Mouse (Mus musculus) hindbrain, embryonic 14.5 days (tissue): Measurements from ENCODE around the gene Polr1a. TPM values are rescaled to one million over a fixed set of nuclear protein-coding genes. Genes with fewer than 3 reads are reported as not detected.

ENCODE experiments used
- ATAC-seq: fragments of 200-750 bp; cut with Nextera tagmentation; 2 replicates; pipeline ENCODE4 v1.8.0; 2017; ENCODE audit warnings: moderate number of reproducible peaks, mild to moderate bottlenecking, moderate TSS enrichment, moderate library complexity; ENCODE audit not compliant: low FRiP score
- DNase-seq: peaks from one replicate; pipeline ENCODE4 v3.0.0-alpha.2; 2015; ENCODE audit warnings: low spot score
- H3K27ac ChIP-seq: fragments of 300-500 bp; sonication (generic); 2 replicates; pipeline ENCODE4 v1.5.1; 2014; ENCODE audit warnings: mild to moderate bottlenecking, moderate library complexity
- H3K27me3 ChIP-seq: fragments of 300-500 bp; sonication (generic); 2 replicates; pipeline ENCODE4 v1.6.1; 2014; ENCODE audit warnings: mild to moderate bottlenecking, low read length, mixed read lengths; ENCODE audit not compliant: control insufficient read depth, insufficient read depth
- H3K36me3 ChIP-seq: fragments of 300-500 bp; sonication (generic); replicated peaks from 2 replicates; pipeline ENCODE4 v1.6.1; 2014; ENCODE audit not compliant: control insufficient read depth, insufficient read depth
- H3K4me1 ChIP-seq: fragments of 300-500 bp; sonication (generic); replicated peaks from 2 replicates; pipeline ENCODE4 v1.6.1; 2014; ENCODE audit warnings: antibody characterized with exemption, low read length, mixed read lengths; ENCODE audit not compliant: control insufficient read depth, insufficient read depth
- H3K4me2 ChIP-seq: fragments of 300-500 bp; sonication (generic); replicated peaks from 2 replicates; pipeline ENCODE4 v1.6.1; 2014; ENCODE audit warnings: mild to moderate bottlenecking, moderate library complexity
- H3K4me3 ChIP-seq: fragments of 300-500 bp; sonication (generic); replicated peaks from 2 replicates; pipeline ENCODE4 v1.5.1; 2014; ENCODE audit warnings: mild to moderate bottlenecking, low read length
- H3K9ac ChIP-seq: fragments of 300-500 bp; sonication (generic); 2 replicates; pipeline ENCODE4 v1.6.1; 2014
- H3K9me3 ChIP-seq: fragments of 300-500 bp; sonication (generic); 2 replicates; pipeline ENCODE4 v1.6.1; 2016; ENCODE audit warnings: low read length; ENCODE audit not compliant: control insufficient read depth
- WGBS: fragments of 180-500 bp; shearing (Covaris S2); extraction: QIAGEN DNeasy Blood & Tissue Kit; methylation state at CpG from one replicate; pipeline ENCODE4 v1.1.7; 2014; 5-methylcytosine and 5-hydroxymethylcytosine counted together
- polyA plus RNA-seq: library from polyadenylated mRNA; unstranded; fragments of >200 nt; fragmentation: Nextera tagmentation; extraction: Ambion mirVana; gene quantifications from 2 replicates; pipeline ENCODE4 v1.2.1, GENCODE M21; 2014

The Polr1a gene
- polyA plus RNA-seq, 1 experiment from 2014 or later: 18.1 TPM

GRCm38 (mm10) chr6:71987546-71988248 is 78.8 kb downstream of the Polr1a start:
- Histone ChIP-seq H3K4me1 (peaks cover 11% of the 10 kb centered on the region; the same call in 1 of the 2 replicates), H3K4me3 (no peak overlapping the region), H3K27ac (no peak overlapping the region), H3K27me3 (no peaks in the 10 kb centered on the region), H3K4me2 (no peak overlapping the region), H3K36me3 (no peaks in the 10 kb centered on the region), H3K9ac (no peak overlapping the region), H3K9me3 (no peaks in the 10 kb centered on the region)
- DNase-seq: no peak
- ATAC-seq: no peak
- 82% methylated on average over 7 of the region's 7 CpGs for WGBS

DNA sequence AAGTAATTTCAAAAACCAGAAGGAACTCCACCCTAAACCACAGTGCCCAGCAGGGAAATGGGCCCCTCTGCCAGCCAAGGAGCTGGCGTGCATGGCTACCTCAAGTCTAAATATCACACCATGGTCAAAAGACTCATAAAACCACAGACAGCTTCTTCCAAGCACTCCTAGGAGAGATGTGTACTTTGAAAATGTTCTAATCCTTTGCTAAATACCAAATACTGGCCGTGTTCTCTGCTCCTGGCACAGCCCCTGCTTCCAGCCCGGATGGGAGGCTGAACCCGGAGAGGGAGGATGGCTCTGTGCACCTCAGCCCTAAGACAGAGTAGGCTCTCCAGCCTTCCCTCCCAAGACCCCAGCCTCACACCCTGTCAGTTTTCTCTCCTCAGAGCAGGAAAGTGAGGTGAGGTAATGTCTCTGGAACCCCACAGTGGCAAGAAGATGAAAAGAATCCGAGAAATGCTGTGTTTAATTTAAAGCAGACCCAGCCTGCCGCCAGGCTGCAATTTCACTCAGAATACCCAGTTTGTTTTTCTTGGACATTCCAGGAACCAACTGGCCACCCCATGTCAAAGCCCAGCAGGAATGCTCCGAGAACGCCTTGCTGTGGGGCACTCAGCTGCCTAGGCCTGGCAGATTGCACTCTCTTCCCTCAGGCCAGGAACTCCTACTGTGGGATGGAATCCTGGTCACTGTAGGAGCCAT is 80.9 kb downstream of the Polr1a start:
- Histone ChIP-seq H3K27me3 (no peaks in the 10 kb centered on the region), H3K4me2 (no peak overlapping the region), H3K9ac (no peak overlapping the region), H3K27ac (no peak overlapping the region; the same call in 1 of the 2 replicates), H3K4me3 (no peak overlapping the region), H3K9me3 (no peaks in the 10 kb centered on the region), H3K36me3 (no peaks in the 10 kb centered on the region), H3K4me1 (peaks cover 11% of the 10 kb centered on the region; the same call in 1 of the 2 replicates)
- DNase-seq: no peak
- WGBS: 57% methylated on average over 8 of the region's 8 CpGs
- 0 out of 2 replicates have a peak, but pooled peaks have one; percentile 25 for ATAC-seq

DNA sequence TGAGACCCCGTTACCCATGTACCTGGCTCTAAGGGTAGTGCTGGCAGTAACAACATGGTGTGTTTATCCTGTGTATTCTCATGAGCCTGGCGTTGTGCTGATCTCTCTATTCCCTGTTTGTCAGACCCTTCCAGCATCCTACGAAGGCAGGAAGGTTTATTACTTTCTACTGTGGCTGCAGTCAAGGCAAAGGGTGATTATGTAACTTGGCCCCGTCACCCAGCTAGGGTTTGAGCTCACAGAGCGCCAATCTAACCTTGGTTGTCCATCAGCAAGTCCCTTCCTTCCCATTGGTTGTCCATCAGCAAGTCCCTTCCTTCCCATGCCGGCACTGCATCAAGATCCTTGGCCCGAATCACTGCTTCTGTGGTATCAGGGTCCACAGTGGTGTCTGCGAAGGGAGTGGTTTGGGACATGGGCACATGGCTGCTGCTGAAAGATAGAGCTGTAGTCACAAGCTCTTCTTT is 81.6 kb downstream of the Polr1a start:
- no peak overlapping the region for H3K9ac ChIP-seq
- H3K4me3 ChIP-seq: no peak overlapping the region
- no peaks in the 10 kb centered on the region for H3K9me3 ChIP-seq
- WGBS: 77% methylated on average over 8 of the region's 8 CpGs
- peaks cover 11% of the 10 kb centered on the region; the same call in 1 of the 2 replicates for H3K4me1 ChIP-seq
- no peaks in the 10 kb centered on the region for H3K36me3 ChIP-seq
- H3K27ac ChIP-seq: no peak overlapping the region
- DNase-seq (no peak), ATAC-seq (peak; percentile 34; the same call in 1 of the 2 replicates)
- H3K27me3 ChIP-seq: no peaks in the 10 kb centered on the region
- H3K4me2 ChIP-seq: no peak overlapping the region

- Histone ChIP-seq H3K9ac (no peak overlapping the region), H3K4me3 (no peak overlapping the region), H3K27me3 (no peaks in the 10 kb centered on the region), H3K27ac (no peak overlapping the region), H3K4me1 (peaks cover 11% of the 10 kb centered on the region; the same call in 1 of the 2 replicates), H3K36me3 (no peaks in the 10 kb centered on the region), H3K9me3 (no peaks in the 10 kb centered on the region), H3K4me2 (no peak overlapping the region)
- 58% methylated on average over 8 of the region's 8 CpGs for WGBS
- ATAC-seq (peak; percentile 74; the same call in 1 of the 2 replicates), DNase-seq (no peak)
Observed at GRCm38 (mm10) chr6:71991190-71991932, 82.5 kb downstream of the Polr1a start.

- Histone ChIP-seq H3K4me3 (no peak overlapping the region), H3K36me3 (no peaks in the 10 kb centered on the region), H3K27ac (no peak overlapping the region), H3K9ac (no peak overlapping the region), H3K27me3 (no peaks in the 10 kb centered on the region), H3K9me3 (no peaks in the 10 kb centered on the region), H3K4me1 (peaks cover 11% of the 10 kb centered on the region; the same call in 1 of the 2 replicates), H3K4me2 (no peak overlapping the region)
- DNase-seq (no peak), ATAC-seq (no peak)
- 71% methylated on average over 2 of the region's 2 CpGs for WGBS
Observed at GRCm38 (mm10) chr6:71991933-71992325, 83.1 kb downstream of the Polr1a start.

DNA sequence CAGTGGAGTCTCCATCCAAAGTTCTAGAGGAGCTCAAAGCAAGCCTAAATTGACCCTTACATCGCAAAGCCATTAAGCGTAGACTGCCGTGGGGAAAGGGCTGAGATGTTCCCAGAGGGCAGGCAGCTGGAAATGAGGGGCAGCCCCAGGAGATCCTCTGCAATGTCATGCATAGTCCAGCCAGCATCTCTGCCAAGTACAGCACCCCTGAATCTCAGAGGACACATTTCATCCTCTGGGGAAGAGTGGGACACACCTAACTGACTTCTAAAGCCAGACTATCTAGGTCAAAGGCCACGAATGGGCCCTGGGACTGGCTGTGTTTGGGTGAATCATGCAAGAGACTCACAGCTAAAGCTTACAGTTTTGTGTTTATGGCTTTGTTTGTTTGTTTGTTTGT is 85.2 kb downstream of the Polr1a start:
- Histone ChIP-seq H3K9ac (no peak overlapping the region), H3K4me3 (no peak overlapping the region), H3K36me3 (no peaks in the 10 kb centered on the region), H3K27ac (no peak overlapping the region), H3K9me3 (no peaks in the 10 kb centered on the region), H3K27me3 (no peaks in the 10 kb centered on the region), H3K4me2 (no peak overlapping the region), H3K4me1 (peaks cover 11% of the 10 kb centered on the region; the same call in 1 of the 2 replicates)
- DNase-seq: no peak
- WGBS: 92% methylated on average over 4 of the region's 4 CpGs
- no peak for ATAC-seq

- Histone ChIP-seq H3K9me3 (no peaks in the 10 kb centered on the region), H3K4me1 (peaks cover 11% of the 10 kb centered on the region; the same call in 1 of the 2 replicates), H3K9ac (no peak overlapping the region), H3K27me3 (no peaks in the 10 kb centered on the region), H3K4me2 (no peak overlapping the region), H3K4me3 (no peak overlapping the region), H3K27ac (no peak overlapping the region), H3K36me3 (no peaks in the 10 kb centered on the region)
- no peak for ATAC-seq
- no peak for DNase-seq
- WGBS: 97% methylated on average over 3 of the region's 3 CpGs
Observed at GRCm38 (mm10) chr6:71995081-71995480, 86.2 kb downstream of the Polr1a start.

DNA sequence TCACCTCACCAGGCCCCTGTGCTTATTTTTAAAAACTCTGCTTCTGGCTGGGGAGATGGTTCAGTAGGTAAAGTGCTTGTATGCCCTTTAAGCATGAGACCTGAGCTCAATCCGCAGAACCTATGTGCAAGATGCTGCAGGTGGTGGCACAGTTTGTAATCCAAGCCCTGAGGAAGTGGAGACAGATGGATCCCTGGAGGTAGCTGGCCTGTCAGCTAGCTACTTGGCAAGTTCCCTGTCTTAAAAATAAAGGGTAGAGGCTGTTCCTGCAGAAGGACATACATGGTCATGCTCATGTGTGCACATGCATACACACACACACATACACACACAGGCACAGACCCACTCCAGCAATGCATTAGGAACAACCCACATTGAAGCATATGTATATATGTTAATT is 88.4 kb downstream of the Polr1a start:
- no peaks in the 10 kb centered on the region for H3K9me3 ChIP-seq
- 0 out of 2 replicates have a peak, but pooled peaks cover 1% of the 10 kb centered on the region for H3K4me1 ChIP-seq
- DNase-seq: no peak
- whole genome bisulfite sequencing: 94% methylated on average over 1 of the region's 1 CpGs
- no peaks in the 10 kb centered on the region for H3K36me3 ChIP-seq
- no peak overlapping the region for H3K9ac ChIP-seq
- no peak overlapping the region for H3K27ac ChIP-seq
- no peak overlapping the region for H3K4me3 ChIP-seq
- no peak overlapping the region for H3K4me2 ChIP-seq
- no peaks in the 10 kb centered on the region for H3K27me3 ChIP-seq
- ATAC-seq: no peak
